Mouse (Mus musculus) liver, adult 2 months (tissue): ENCODE results near the gene Degs2. TPM values are rescaled to one million over a fixed set of nuclear protein-coding genes. Genes with fewer than 3 reads are reported as not detected.

Experiments used
- DNase-seq: peaks from one replicate; pipeline ENCODE4 v3.0.0-alpha.2; 2011; ENCODE audit warnings: low read depth, low spot score; ENCODE audit errors: extremely low read depth
- H3K27ac ChIP-seq: fragments of 200-500 bp; replicated peaks from 2 replicates; pipeline ENCODE4 v1.5.1; 2012; ENCODE audit warnings: low read depth, mild to moderate bottlenecking, control low read depth, inconsistent platforms, low read length; ENCODE audit not compliant: insufficient read depth
- H3K27me3 ChIP-seq: fragments of 200-500 bp; 2 replicates; pipeline ENCODE4 v1.6.1; 2012; ENCODE audit warnings: mild to moderate bottlenecking, moderate library complexity, low read length, inconsistent platforms; ENCODE audit not compliant: control insufficient read depth, insufficient read depth
- H3K36me3 ChIP-seq: fragments of 200-500 bp; 2 replicates; pipeline ENCODE4 v1.6.1; 2012; ENCODE audit warnings: low read length, inconsistent platforms; ENCODE audit not compliant: control insufficient read depth, insufficient read depth
- H3K4me1 ChIP-seq: fragments of 200-500 bp; 2 replicates; pipeline ENCODE4 v1.6.1; 2011; ENCODE audit warnings: low read length; ENCODE audit not compliant: control insufficient read depth, insufficient read depth
- H3K4me3 ChIP-seq: fragments of 200-500 bp; 2 replicates; pipeline ENCODE4 v1.5.1; 2011; ENCODE audit warnings: low read depth, mild to moderate bottlenecking, control low read depth, low read length, moderate library complexity; ENCODE audit not compliant: insufficient read depth
- H3K79me2 ChIP-seq: fragments of 200-500 bp; 2 replicates; pipeline ENCODE4 v1.6.1; 2012; ENCODE audit warnings: inconsistent platforms, mild to moderate bottlenecking, low read length, moderate library complexity; ENCODE audit not compliant: control insufficient read depth, insufficient read depth
- H3K9ac ChIP-seq: fragments of 200-500 bp; 2 replicates; pipeline ENCODE4 v1.6.1; 2012; ENCODE audit warnings: low read depth, mild to moderate bottlenecking, control low read depth, inconsistent platforms, low read length
- CTCF ChIP-seq: fragments of 200-500 bp; IDR thresholded peaks from 2 replicates; pipeline ENCODE4 v1.5.1; 2011; ENCODE audit warnings: low read depth, low read length, control low read depth
- POLR2A ChIP-seq: fragments of 200-500 bp; IDR thresholded peaks from 2 replicates; pipeline ENCODE4 v1.6.1; 2011; ENCODE audit warnings: low read length, control low read depth; ENCODE audit not compliant: insufficient read depth; ENCODE audit errors: extremely low read depth
- WGBS: fragments of 180-500 bp; shearing (Covaris S2); methylation state at CpG from one replicate; pipeline ENCODE4 v1.1.7; 2018; 5-methylcytosine and 5-hydroxymethylcytosine counted together
- polyA plus RNA-seq: library from polyadenylated mRNA; depleted of rRNA; stranded (reverse); fragments of >200 nt; gene quantifications from 2 replicates; pipeline ENCODE4 v1.2.3, GENCODE M21; 2012
- total RNA-seq: library from RNA; depleted of rRNA; stranded (reverse); fragments of >200 nt; gene quantifications from 2 replicates; pipeline ENCODE4 v1.2.3, GENCODE M21; 2014

Degs2 gene
- total and polyA plus RNA-seq, 2 experiments = 0.11 to 0.65 TPM

DNA sequence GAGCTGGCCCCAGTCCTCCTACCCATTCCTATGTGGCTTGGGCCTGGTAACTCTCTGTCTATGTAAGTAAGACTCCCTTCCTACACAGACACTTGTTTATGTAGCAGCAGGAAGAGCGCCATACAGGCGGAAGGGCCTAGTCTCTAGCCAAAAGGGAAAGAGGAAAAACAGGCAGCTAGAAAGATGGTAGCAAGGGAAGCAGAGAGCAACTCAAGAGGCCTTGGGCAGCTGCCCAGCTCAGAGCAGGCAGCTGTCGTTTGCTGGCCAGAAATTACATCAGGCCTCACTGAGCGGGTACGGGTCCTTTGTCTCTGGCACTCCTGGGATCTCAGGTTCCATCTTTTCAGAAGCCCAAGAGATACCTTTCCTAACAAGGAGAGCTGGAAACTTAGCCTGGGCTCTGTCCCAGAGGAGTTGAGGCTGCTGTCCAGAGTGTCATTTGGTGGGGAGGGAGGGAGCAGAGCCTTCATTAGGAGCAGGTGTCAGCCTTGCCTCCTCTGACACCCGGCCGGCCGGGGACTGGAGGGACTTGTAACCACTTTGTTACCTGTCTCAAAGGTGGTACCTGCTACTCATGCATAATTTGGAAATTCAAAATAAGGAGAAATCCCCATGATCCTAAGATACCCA lies 33.4 kb downstream of the Degs2 start:
- WGBS = 77% methylated on average over 8 of the region's 8 CpGs
- no peaks in the 10 kb centered on the region for H3K4me1 ChIP-seq
- no peak for DNase-seq
- H3K9ac ChIP-seq = no peak overlapping the region
- H3K27me3 ChIP-seq = no peaks in the 10 kb centered on the region
- no peaks in the 10 kb centered on the region for H3K79me2 ChIP-seq
- no peak overlapping the region for H3K27ac ChIP-seq
- no peaks in the 10 kb centered on the region for H3K36me3 ChIP-seq
- no peak for TF ChIP-seq POLR2A
- TF ChIP-seq CTCF = no peak
- no peak overlapping the region for H3K4me3 ChIP-seq

DNA sequence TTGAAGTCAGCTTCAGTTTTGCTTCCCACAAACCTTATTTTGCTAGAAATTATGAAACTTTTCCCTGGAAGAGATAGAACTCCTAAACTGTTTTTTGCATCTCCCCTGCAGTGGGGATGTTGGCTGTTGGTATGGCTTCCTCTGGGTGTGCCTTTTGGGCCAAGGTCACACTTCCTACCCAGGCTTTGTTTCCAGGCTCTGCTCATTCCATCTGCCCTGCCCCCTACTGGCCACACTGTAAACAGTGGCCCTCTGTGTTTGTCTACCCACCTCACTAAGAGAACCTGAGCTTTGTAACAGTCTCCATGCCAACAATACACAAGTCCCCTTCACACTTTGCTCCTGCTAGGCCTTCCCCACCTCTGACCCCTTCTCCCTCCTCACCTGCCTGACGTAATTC lies 44.8 kb downstream of the Degs2 start:
- H3K4me3 ChIP-seq = no peak overlapping the region
- H3K36me3 ChIP-seq = no peaks in the 10 kb centered on the region
- no peak overlapping the region for H3K27ac ChIP-seq
- peak; percentile 62 for TF ChIP-seq CTCF
- no peak for TF ChIP-seq POLR2A
- no peak overlapping the region for H3K9ac ChIP-seq
- no peaks in the 10 kb centered on the region for H3K79me2 ChIP-seq
- WGBS = 90% methylated on average over 1 of the region's 1 CpGs
- H3K27me3 ChIP-seq = no peaks in the 10 kb centered on the region
- DNase-seq = no peak
- H3K4me1 ChIP-seq = no peaks in the 10 kb centered on the region

DNA sequence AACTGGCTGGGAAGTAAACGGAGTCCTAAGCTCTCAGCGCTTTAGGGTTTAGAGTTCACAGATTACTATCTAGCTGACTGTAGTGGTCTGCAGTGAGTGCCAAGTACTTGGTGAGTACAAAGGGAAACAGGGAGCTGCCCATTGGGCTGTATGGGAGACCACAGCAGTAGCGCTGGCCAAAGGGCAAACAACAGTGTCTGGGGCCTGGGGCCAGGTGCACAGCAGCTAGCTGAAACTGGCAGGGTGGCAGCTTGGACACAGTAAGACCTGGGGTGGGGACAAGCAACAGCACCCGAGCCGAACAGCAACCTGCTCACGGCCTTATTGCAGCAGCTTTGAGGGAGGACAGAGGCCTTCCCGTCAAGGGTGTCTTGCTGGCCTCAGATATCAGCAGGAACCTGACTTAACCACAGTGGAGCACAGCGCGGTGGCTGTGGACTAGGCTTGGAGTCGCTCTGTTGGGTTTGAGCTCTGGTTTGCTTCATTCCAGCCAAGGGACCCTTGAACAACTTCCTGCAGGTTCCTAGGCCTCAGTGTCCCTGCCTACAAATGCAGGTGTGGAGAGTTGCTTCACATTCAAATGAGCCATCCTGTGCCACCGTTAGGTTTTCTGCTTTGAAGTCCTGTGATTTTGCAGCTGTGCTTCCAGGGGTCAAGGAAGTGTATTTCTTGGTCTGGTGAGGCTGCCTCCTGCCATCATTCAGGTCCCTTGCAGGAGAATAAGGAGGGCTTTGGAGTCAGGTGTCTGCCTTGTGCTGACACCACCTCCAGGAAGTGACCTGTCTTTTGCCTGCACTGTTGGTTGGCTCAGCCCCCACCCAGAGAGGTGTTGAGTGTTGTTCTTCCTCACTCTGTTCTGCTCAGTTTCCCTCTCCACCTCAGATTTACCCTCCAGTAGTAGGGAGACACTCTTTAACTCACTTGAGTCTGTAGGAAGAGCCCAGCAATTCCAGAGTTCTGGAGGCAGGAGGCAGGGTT lies 48.5 kb downstream of the Degs2 start:
- TF ChIP-seq CTCF (no peak), POLR2A (no peak)
- Histone ChIP-seq H3K36me3 (no peaks in the 10 kb centered on the region), H3K9ac (no peak overlapping the region), H3K4me3 (no peak overlapping the region), H3K27ac (no peak overlapping the region), H3K27me3 (no peaks in the 10 kb centered on the region), H3K4me1 (no peaks in the 10 kb centered on the region), H3K79me2 (no peaks in the 10 kb centered on the region)
- DNase-seq = no peak
- 54% methylated on average over 11 of the region's 11 CpGs for WGBS

DNA sequence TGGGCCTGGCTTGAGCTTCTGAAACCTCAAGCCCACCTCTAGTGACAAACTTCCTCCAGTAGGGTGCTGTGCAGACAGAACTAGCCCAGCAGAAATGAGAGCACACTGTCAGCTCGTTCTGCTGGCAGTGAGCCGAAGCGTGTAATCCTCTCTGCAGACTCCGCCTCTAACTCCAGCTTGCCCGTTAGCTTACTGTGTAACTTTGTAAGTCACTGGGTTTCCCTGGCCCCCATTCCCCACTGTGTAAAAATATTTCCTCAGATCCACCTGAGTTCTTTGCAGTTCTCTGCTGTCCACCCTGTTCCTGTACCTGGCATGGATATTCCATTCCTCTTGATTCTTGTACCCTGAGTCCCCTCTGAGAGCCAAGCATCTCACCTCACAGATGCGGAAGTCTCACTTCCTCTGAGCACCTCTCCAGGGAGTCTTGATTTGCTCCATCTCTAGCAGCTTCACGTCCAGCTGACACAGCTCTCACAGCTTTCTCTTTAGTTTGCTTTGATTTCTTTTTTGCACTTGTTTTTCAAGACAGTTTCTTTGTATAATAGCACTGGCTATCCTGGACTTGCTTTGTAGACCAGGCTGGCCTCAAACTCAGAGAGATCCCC lies 51.0 kb downstream of the Degs2 start:
- no peaks in the 10 kb centered on the region for H3K79me2 ChIP-seq
- no peak overlapping the region for H3K27ac ChIP-seq
- H3K9ac ChIP-seq = no peak overlapping the region
- no peaks in the 10 kb centered on the region for H3K27me3 ChIP-seq
- TF ChIP-seq CTCF (no peak), POLR2A (no peak)
- peak; percentile 53 for DNase-seq
- H3K4me1 ChIP-seq = no peaks in the 10 kb centered on the region
- no peak overlapping the region for H3K4me3 ChIP-seq
- 33% methylated on average over 7 of the region's 7 CpGs for WGBS
- no peaks in the 10 kb centered on the region for H3K36me3 ChIP-seq

DNA sequence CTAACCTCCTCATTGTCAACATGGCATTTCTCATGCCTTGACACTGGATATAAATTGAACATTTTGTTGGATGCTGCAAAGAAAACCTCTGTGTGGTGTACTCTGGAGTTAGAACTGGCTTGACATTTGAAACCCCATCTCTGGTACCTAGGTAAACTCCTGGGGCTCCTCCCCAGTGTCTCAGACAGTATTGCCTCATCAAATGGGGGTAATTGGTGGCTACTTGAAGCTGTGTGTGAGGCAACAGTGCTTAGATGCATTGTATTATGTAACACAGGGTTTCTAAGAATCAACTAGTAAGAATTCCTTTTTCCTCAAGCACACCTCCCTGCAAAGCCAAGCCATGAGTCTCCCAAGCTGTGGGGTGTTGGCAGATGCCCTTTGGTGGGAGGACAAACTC lies 54.3 kb downstream of the Degs2 start:
- no peak overlapping the region for H3K9ac ChIP-seq
- H3K4me1 ChIP-seq = no peaks in the 10 kb centered on the region
- H3K27ac ChIP-seq = no peak overlapping the region
- no peaks in the 10 kb centered on the region for H3K36me3 ChIP-seq
- no peak for TF ChIP-seq CTCF
- TF ChIP-seq POLR2A = no peak
- H3K4me3 ChIP-seq = no peak overlapping the region
- no peaks in the 10 kb centered on the region for H3K27me3 ChIP-seq
- no peak for DNase-seq
- H3K79me2 ChIP-seq = no peaks in the 10 kb centered on the region
